Mouse (Mus musculus) layer of hippocampus, adult 11-12 months (tissue): ENCODE data around the gene Atp6v0e2.

Source experiments
- DNase-seq: peaks from one replicate; pipeline ENCODE4 v3.0.0; 2022; ENCODE audit warnings: low spot score

Atp6v0e2 gene

DNA sequence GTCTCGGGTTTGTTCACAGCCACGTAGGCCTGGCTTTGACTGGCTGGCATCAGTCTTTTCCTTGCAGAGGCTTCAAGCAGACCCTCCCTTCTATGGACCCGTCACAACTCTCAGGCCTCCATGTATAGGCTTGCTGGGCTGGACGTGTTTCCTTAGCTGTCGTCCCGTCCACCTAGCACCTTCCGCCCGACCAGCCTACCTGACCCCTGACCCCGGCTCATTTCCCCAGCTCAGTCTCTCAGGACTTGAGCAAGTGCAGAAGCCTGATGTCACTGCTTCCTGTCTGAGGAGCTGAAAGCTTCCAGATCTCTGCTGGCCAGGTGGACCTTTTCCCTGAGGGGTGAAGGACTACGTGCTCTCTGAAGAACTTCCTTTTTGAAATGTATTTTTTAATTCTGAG is 35.9 kb downstream of the Atp6v0e2 start:
- DNase-seq, result no peak

DNA sequence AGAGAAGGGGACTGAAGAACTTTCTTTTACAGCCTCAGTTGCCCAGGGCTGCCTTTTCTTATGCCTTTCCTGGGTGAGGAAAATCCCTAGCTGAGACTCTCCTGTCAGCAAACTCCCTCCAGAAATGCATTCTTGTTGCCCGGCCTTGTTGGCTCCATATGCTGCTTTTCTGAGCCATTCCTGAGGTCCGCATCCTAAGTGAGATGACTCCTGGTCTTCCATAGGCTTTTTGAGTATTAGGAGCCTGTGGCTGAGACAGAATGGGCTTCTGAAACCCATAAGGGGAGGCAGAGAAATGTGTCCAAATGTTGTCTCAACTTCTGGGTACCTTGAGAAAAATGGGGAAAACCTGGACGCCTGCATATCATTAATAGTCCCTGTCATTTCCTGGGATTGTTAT is 36.6 kb downstream of the Atp6v0e2 start:
- DNase-seq, result no peak

DNA sequence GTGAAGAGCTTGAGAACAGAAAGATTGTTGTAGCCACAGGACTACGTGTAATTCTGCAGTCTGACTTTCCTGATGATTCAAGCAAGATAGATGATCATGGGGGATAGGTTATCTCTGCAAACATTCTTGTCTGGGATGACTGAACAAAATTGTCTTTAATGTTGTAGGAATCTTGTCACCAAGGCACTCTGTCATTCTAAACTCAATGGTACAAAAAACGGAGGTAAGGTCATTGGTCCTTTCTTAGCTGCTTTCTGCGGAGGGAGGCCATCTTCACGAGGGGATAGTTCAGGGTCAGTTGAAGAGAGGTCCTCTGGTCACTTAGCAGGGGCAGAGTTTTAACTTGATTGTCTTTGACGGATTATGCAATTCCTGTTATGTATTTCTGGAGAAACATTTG is 41.3 kb downstream of the Atp6v0e2 start:
- no peak for DNase-seq

DNA sequence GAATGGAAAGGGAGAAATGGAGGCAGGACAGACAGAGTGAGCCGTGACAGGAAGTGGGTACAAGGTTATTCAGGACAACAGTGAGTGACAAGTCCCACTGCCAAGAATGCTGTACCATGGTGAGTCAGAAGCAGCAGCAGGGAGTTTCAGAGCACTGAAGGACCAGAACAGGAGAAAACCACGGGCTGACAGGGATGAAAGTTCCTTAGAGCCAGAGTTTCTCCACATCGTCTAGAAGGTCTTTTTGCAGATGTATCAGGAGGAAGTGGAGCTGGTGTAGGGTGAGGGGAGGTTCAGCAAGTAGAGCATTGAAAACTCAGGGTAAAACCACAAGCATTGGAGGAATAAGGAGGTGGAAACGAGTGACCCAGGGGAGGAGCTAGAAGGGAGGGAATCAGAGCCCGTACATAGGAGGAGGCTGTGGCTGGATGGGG is 41.8 kb downstream of the Atp6v0e2 start:
- DNase-seq, result no peak

DNA sequence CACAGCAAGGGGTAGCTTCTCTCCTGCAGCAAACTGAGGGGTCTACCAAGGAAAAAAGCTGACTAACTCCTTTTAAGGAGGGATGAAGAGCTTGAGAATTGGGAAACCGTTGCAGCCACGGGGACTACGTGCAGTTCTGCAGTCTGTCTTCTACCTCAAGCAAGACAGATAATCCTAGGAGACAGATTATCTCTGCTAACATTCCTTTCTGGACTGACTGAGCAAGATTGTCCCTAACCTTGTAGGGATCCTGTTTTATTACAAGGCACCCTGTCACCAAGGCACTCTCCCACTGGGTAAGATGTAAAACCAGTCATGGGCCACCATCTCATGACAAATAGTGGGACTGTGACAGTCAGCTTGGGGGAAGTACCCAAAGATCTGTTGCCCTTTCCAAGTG is 43.8 kb downstream of the Atp6v0e2 start:
- no peak for DNase-seq

DNA sequence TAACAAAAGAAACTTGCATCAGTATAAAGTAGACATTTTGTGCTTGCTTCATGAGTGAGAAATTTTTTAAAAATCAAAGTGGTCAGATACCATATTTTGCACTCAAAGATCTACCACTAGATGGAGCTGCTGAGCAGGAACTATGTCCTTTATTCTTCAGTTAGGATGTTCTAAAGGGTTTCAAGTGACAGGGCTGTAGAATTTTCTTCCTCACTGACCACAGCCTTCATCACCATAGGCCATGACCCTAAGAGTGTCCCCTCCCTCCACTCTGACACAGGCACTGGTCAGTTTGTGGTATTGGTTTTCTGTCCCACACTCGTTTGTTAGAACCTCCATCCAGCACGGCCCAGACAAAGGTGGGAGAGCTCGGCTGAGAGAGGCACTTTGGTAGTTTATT is 44.6 kb downstream of the Atp6v0e2 start:
- peak; percentile 68 for DNase-seq

DNA sequence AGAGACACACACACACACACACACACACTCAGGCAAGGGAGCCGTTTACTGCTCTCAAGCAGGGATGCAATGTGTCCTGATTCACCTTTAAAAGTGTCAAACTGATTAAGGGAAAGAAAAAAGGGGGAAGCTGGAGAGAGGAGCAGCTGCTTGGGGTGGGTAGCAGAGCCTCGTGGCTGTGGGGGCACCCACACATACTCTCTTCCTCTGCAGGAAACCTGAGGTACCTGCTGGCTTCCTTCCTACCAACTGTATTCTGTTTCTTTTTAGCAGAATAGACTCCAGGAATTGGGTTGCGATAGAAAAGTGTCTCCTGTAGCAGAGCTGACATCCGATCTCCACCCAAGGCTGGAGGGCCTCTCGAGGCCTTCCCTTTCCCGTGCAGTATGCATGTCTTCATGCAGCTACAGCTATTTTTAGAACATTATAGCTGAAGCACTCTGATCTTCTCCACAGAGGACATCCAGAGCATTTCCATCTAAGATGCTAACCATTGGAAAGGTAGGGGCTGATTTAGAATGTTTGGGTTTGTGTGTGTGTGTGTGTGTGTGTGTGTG is 51.9 kb downstream of the Atp6v0e2 start, which contains the start of gene Gm45021:
Gene Gm45021 (plus strand): TSS at position 417 of the 557 bp plus-strand sequence.
- no peak for DNase-seq
